Mouse (Mus musculus) ES-Bruce4 (cell line): ENCODE data around the gene Antxr1.

Source experiments
- CTCF ChIP-seq: IDR thresholded peaks from one replicate; pipeline ENCODE4 v1.8.1; 2011; ENCODE audit warnings: low read depth, low read length
- EP300 ChIP-seq: IDR thresholded peaks from 2 replicates; pipeline ENCODE4 v1.6.1; 2011; ENCODE audit warnings: low read depth, low read length; ENCODE audit not compliant: insufficient read depth
- POLR2A ChIP-seq: IDR thresholded peaks from one replicate; pipeline ENCODE4 v1.8.1; 2011; ENCODE audit warnings: low read length; ENCODE audit not compliant: insufficient read depth

DNA sequence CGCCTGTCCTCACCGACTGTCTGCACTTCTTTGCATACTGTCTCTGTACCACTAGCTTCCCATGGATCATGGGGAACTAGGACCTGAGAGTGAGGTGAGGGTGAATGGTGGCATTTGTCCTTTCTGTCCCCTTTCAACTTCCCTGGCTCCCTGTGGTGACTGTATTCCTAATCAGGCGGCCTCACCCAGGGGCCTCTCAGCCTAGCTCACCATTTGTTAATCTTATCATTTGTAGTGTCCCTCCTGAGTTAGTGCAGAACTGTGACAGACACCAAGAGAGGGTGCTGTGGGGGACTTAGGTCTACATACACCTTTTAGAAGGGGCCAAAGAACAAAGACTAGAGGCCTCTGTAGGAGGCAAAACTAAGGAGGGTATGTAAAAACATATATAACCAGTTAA is 151.2 kb downstream of the Antxr1 start:
- TF ChIP-seq POLR2A = no peak
- TF ChIP-seq EP300 = no peak
- no peak for TF ChIP-seq CTCF
